Mouse (Mus musculus): Measurements from ENCODE around the gene Fam189b. TPM values are rescaled to one million over a fixed set of nuclear protein-coding genes. Genes with fewer than 3 reads are reported as not detected.
A peak's percentile ranks its signal among the peaks of the same experiment; 100 is the strongest.
"Not testable (repeated sequence)": the region's sequence is repeated elsewhere in the genome, so short reads cannot be mapped to it uniquely, and the experiment has no call there.

Gene Fam189b
- polyA plus RNA-seq, 1 experiment = 17.4 TPM

DNA sequence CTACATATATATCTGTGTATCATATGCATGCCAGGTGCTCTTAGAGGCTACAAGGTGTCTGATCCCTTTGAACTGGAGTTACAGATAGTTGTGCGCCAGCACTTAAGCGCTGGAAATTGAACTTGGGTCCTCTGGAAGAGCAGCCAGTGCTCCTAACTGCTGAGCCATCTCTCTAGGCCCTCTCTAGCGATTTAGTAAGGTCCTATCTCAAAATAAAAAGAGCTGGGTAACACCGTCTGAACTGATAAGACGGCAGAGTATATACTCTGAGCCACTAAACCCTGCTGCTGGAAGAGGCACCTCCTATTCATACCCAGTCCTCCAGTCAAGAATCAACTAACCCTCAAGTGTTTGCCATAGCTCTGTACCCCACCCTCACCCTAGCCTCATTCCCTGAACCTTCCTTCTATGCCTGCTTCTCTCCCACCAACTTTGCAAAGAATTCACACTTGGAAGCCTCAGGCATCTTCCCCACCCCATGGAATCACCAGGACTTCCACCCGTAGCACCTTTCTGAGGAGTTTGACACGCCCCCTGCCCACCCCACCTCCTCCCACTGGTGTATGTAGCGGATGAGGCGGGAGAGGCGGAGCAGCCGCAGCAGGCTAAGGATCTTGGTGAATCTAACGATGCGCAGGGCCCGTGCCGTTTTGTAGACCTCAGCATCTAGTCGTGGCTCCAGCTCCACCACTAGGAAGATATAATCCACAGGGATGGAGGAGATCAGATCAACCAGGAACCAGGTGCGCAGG, 30.7 kb upstream of the Fam189b start:
- no peak for TF ChIP-seq POLR2A (IDR thresholded peaks at IDR 0.05; ENCODE audit: borderline replicate concordance, low read depth, low read length)
- TF ChIP-seq CTCF (IDR thresholded peaks at IDR 0.05; ENCODE audit: low read depth, low read length) = no peak
- H3K27ac ChIP-seq (ENCODE audit: insufficient read depth, low read depth, low read length) = no peak overlapping the region
- H3K4me1 ChIP-seq (ENCODE audit: control insufficient read depth, insufficient read depth, low read length) = peaks cover 2% of the 10 kb centered on the region; the same call in 1 of the 2 replicates
- no peak overlapping the region for H3K4me3 ChIP-seq (ENCODE audit: insufficient read depth, low read length)

GRCm38 (mm10) chr3:89156951-89157350, 26.0 kb upstream of the Fam189b start:
- TF ChIP-seq CTCF (IDR thresholded peaks at IDR 0.05; ENCODE audit: low read depth, low read length) (no peak), POLR2A (IDR thresholded peaks at IDR 0.05; ENCODE audit: borderline replicate concordance, low read depth, low read length) (no peak)
- peaks cover 6% of the 10 kb centered on the region for H3K4me1 ChIP-seq (ENCODE audit: control insufficient read depth, insufficient read depth, low read length)
- H3K27ac ChIP-seq (ENCODE audit: insufficient read depth, low read depth, low read length) = no peak overlapping the region
- no peak overlapping the region for H3K4me3 ChIP-seq (ENCODE audit: insufficient read depth, low read length)

DNA sequence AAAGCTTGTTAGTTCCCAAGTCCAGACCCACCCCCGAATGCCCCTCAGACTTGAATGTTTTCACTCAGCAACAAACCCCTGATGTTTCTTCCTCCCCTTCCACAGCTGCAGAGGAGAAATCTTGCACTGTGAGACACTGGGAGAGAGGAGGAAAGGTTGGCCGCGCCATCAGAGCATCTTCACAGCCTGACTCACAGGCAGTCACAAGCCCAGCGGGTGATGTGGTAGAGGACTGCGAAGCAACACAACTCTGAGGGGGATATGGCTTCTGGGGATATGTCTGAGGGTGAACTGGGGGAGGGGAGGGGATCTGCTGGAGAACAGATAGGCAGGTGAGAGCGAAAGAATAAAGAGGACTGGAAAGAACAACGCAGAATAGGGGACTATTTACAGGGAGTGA, 24.3 kb upstream of the Fam189b start:
- TF ChIP-seq CTCF (IDR thresholded peaks at IDR 0.05; ENCODE audit: low read depth, low read length) (no peak), POLR2A (IDR thresholded peaks at IDR 0.05; ENCODE audit: borderline replicate concordance, low read depth, low read length) (no peak)
- Histone ChIP-seq H3K27ac (ENCODE audit: insufficient read depth, low read depth, low read length) (no peak overlapping the region), H3K4me1 (ENCODE audit: control insufficient read depth, insufficient read depth, low read length) (peaks cover 12% of the 10 kb centered on the region), H3K4me3 (ENCODE audit: insufficient read depth, low read length) (no peak overlapping the region)

DNA sequence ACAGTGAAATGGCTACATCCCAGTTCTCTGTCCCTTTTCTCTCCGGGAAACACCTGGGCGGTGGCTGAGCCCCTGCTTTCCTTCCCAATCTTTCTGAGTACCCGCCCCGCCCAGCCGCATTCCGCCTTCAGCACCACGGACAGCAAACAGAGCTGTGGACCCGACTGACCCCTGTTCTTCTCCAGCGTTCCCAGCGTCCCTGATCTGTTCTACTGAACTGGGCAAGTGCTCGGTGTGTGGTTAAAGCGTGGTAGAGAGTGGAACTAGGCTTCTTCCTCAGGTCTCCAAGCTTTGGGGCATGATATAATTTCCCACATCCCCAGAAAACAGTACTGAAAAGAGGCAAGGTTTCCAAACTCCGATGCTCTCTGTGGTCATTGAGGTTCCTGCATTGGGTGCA, 23.7 kb upstream of the Fam189b start:
- Histone ChIP-seq H3K4me3 (ENCODE audit: insufficient read depth, low read length) (peak overlapping the region; percentile 67), H3K27ac (ENCODE audit: insufficient read depth, low read depth, low read length) (no peak overlapping the region), H3K4me1 (ENCODE audit: control insufficient read depth, insufficient read depth, low read length) (peaks cover 15% of the 10 kb centered on the region)
- TF ChIP-seq CTCF (IDR thresholded peaks at IDR 0.05; ENCODE audit: low read depth, low read length) (no peak), POLR2A (IDR thresholded peaks at IDR 0.05; ENCODE audit: borderline replicate concordance, low read depth, low read length) (no peak)

GRCm38 (mm10) chr3:89159616-89160344, 23.2 kb upstream of the Fam189b start, which contains the start of gene Hcn3:
Hcn3 (minus strand) TSS chr3:89160196.
- TF ChIP-seq POLR2A (IDR thresholded peaks at IDR 0.05; ENCODE audit: borderline replicate concordance, low read depth, low read length) = no peak
- TF ChIP-seq CTCF (IDR thresholded peaks at IDR 0.05; ENCODE audit: low read depth, low read length) = no peak
- Histone ChIP-seq H3K4me3 (ENCODE audit: insufficient read depth, low read length) (peak within 1 kb of the TSS; percentile 67), H3K4me1 (ENCODE audit: control insufficient read depth, insufficient read depth, low read length) (peaks cover 15% of the 10 kb centered on the region), H3K27ac (ENCODE audit: insufficient read depth, low read depth, low read length) (no peak within 1 kb of the TSS)

DNA sequence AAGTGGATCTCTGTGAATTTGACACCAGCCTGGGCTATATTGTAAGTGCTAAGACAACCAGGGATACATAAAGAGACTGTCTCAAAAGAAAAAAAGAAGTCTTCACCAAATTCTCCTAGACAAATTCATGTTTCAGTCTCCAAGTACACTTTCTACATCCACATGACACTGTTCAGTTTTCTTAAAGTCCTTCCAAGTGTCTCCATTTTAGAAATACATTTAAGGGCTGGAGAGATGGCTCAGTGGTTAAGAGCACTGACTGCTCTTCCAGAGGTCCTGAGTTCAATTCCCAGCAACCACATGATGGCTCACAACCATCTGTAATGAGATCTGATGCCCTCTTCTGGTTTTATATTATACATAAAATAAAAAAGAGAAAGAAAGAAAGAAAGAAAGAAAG, 21.7 kb upstream of the Fam189b start:
- H3K27ac ChIP-seq (ENCODE audit: insufficient read depth, low read depth, low read length); H3K4me3 ChIP-seq (ENCODE audit: insufficient read depth, low read length): not testable (repeated sequence)
- H3K4me1 ChIP-seq (ENCODE audit: control insufficient read depth, insufficient read depth, low read length) = peaks cover 20% of the 10 kb centered on the region

- peaks cover 22% of the 10 kb centered on the region for H3K4me1 ChIP-seq (ENCODE audit: control insufficient read depth, insufficient read depth, low read length)
- no peak overlapping the region for H3K27ac ChIP-seq (ENCODE audit: insufficient read depth, low read depth, low read length)
- no peak overlapping the region for H3K4me3 ChIP-seq (ENCODE audit: insufficient read depth, low read length)
- TF ChIP-seq POLR2A (IDR thresholded peaks at IDR 0.05; ENCODE audit: borderline replicate concordance, low read depth, low read length) (no peak), CTCF (IDR thresholded peaks at IDR 0.05; ENCODE audit: low read depth, low read length) (no peak)
Measured at GRCm38 (mm10) chr3:89161786-89162185, 21.2 kb upstream of the Fam189b start.

GRCm38 (mm10) chr3:89163123-89163522, 19.8 kb upstream of the Fam189b start:
- H3K4me1 ChIP-seq (ENCODE audit: control insufficient read depth, insufficient read depth, low read length) = peaks cover 20% of the 10 kb centered on the region
- no peak for TF ChIP-seq CTCF (IDR thresholded peaks at IDR 0.05; ENCODE audit: low read depth, low read length)
- no peak for TF ChIP-seq POLR2A (IDR thresholded peaks at IDR 0.05; ENCODE audit: borderline replicate concordance, low read depth, low read length)
- peak overlapping the region; percentile 49 for H3K27ac ChIP-seq (ENCODE audit: insufficient read depth, low read depth, low read length)
- H3K4me3 ChIP-seq (ENCODE audit: insufficient read depth, low read length) = no peak overlapping the region

- Histone ChIP-seq H3K4me1 (ENCODE audit: control insufficient read depth, insufficient read depth, low read length) (peaks cover 20% of the 10 kb centered on the region), H3K4me3 (ENCODE audit: insufficient read depth, low read length) (peak overlapping the region; percentile 92), H3K27ac (ENCODE audit: insufficient read depth, low read depth, low read length) (peak overlapping the region; percentile 83)
- TF ChIP-seq POLR2A (IDR thresholded peaks at IDR 0.05; ENCODE audit: borderline replicate concordance, low read depth, low read length) (no peak), CTCF (IDR thresholded peaks at IDR 0.05; ENCODE audit: low read depth, low read length) (no peak)
Measured at GRCm38 (mm10) chr3:89163643-89164245, 19.2 kb upstream of the Fam189b start.
